Mouse (Mus musculus) adrenal gland (tissue): ENCODE results near the gene Cenpx.
"Not testable (repeated sequence)": the region's sequence is repeated elsewhere in the genome, so short reads cannot be mapped to it uniquely, and the experiment has no call there.

Experiments
- intact Hi-C: fragments of 180-260 bp; cut with DNase I; formaldehyde crosslinking; loops from one replicate; pipeline ENCODE4 v1.15.1; 2025

Gene Cenpx

GRCm38 (mm10) chr11:120703696-120704454 lies 9.7 kb downstream of the Cenpx start:
- intact Hi-C loops: no loop called here

DNA sequence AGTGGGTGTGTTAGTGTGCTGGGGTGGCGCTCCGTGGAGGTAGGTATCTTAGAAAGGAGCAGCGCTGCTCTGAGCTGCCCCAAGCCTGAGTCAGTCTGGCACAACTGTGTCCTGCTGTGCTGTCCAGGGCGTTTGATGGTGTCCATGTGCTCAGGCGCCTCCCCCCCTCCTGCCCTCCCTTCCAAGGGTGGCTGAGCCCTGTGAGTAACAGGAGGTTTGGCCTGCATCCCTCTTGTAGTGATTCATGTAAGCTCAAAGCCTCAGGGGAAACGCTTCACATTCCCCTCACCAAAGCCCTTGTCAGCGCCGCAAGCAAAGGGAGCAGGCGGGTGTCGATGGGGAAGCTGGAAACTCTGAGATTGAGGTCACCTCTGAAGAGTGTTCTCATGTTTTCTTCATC lies 15.8 kb downstream of the Cenpx start:
- intact Hi-C loops: no loop called here

DNA sequence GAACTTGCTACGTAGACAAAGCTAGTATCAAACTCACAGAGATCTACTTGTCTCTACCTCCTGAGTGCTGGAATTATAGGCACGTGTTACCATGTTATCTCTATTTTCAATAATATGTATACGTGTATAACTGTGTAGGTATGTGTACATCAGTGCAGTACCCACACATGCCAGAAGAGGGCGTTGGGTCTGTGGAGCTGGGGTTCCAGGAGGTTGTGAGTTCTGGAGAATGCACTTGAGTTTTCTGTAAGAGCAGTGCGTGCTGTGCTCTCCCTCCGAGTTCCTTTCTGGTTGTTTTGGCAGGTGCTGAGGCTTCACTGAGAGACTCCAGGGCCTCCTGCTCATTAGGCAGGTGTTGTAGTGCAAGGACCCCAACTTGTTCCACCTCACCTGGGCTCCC lies 17.0 kb downstream of the Cenpx start:
- intact Hi-C loops: no loop called here

DNA sequence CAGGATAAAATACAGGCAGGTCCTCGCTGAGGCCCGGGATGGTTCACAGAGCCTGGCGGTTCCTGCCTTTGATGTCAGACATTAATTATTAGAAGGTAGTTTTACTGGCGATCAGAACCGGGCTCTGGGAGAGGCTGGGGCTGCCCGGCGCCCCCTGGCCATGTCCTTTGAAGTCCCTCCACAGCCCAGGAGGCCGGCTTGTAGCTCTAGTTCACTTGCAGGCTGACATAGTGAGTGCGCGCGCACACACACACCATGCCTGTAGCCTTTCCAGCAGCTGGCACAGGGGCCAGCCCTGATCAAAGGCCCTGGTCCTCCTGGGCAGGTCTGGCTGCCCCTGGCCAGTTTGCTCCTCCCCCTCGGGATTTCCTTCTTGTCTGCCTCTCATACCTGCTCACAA lies 17.9 kb downstream of the Cenpx start:
- intact Hi-C loops: no loop called here

DNA sequence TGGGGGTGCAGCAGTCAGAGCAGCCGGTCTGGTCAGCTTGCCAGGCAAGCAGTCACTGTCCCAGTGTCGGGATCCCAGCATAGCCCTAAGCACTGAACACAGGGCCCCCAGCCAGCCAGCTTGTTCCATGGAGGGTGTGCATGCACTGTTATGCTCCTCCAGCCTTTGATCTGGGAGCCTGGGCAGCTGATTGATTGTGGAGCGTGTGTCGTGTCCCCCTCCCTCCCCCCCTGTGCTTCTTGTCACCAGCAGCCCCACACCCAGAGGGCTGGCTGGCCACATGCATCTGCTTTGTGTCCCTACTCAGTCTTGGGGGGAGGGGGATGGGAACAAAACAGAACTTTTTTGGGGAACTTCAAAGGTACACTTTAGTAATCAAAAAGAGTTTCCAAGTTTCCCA lies 18.4 kb downstream of the Cenpx start:
- intact Hi-C loops: no loop called here

- intact Hi-C loops: no loop called here
Observed at GRCm38 (mm10) chr11:120693461-120693860, 20.1 kb downstream of the Cenpx start.

- intact Hi-C loops: no loop called here
Observed at GRCm38 (mm10) chr11:120692471-120693011, 21.0 kb downstream of the Cenpx start.

DNA sequence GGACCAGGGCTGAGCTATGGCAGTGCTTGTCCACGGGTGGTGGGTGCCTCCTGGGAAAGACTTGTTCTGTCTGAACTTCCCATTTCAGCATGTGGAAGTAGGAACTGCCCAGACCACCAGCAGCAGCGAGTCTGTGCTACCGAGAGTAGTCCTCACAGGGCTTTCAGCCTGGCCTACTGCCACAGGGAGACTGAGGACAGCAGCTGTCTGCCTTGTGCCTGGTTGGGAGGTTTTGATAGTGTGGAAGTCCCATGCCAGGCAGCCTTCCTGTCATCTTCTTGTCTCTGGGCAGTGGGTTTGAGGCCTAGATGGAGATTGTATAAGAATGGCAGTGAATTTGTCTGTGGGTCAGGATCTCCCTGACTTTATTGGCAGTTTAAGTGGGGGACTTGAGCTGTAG lies 24.2 kb downstream of the Cenpx start:
- intact Hi-C loops: no loop called here

DNA sequence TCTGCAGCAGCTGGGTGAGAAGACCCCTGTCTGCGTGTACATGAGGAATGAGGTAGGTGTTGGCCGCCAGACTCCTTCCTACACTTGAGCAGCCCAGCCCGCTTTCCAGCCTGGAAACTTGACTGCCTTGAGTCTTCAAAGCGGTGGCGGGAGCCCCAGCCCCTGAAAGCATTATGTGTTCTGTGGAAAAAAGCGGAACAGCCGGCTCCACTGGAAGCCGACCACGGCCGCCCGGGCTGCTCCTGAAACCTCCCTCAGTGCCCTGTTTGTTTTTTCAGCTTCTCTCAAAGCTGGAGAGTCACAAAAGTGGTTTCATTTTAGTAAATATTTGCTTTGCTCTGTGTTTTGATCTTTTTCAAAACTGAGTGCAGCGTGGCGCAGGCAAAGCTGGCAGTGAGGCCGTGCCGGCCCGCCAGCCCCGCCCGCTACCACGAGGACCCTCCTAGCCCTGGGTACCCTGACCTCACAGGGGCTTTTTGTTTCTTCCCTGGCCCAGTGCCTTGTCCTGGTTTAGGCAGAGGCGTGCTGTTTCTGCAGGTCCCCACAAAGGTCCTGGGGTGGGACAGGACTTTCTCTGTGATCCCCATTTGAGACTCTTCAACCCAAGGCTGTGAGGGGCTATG lies 26.8 kb downstream of the Cenpx start:
- intact Hi-C loops: no loop called here

DNA sequence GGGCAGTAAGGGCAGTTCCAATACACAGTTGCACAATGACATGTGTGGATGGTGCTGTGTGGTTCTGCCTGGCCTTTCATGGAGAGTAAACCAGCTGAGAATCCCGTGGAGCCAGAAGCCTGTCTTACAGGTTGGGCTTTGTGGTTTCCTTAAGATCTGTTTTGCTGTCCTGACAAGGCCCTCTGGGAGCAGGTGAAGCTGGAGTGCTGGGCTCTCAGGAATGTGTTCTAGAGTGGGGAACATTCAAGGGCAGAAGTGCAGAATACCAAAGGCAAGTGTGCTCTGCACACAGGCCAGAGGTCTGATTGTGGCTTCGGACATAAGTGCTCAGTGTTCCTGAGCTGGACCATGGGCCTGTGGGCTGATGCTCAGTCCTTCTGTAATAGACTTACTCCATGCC lies 28.9 kb downstream of the Cenpx start:
- intact Hi-C loops: no loop called here

DNA sequence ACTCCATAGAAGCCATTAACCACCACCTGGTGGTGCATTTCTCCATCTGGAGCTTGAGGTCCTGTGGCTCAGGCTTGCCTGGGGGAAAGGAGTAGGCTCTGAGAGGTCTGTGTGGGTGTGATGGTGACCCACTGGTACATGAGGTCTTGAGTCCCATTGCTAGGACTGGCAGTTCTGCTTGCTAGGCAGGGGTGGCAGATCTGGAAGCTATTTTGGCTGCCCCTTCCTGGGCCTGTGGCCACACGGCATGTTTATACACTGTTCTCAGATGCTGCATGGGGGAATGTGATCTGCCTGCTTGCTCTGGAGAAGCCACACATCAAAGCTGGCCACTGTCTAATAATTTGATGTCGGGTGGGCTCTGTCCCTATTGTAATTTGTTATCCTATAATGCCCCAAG lies 29.5 kb downstream of the Cenpx start:
- intact Hi-C loops: no loop called here

- intact Hi-C loops: no loop called here
Observed at GRCm38 (mm10) chr11:120683536-120683935, 30.0 kb downstream of the Cenpx start.

DNA sequence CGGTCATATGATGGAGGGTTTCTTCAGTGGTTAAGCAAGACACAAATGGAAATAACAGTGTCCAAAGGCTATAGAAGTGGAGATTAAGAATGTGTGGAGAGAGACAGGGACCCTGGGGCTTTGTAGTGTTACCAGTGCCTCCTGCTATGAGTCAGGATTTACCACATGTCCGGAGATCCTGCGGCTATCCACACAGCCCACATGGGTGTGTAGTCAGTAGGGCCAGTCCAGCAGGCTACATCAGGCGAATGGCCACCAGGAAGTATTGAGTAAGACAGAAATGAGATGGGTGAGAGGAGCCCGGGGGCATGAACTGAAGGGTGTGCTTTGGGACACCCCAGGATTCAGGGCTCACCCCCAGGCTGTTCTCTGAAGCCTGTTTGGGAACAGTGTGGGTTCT lies 30.9 kb downstream of the Cenpx start:
- intact Hi-C loops: no loop called here

- intact Hi-C loops: no loop called here
Observed at GRCm38 (mm10) chr11:120679909-120680308, 33.6 kb downstream of the Cenpx start.

- intact Hi-C loops: no loop called here
Observed at GRCm38 (mm10) chr11:120676951-120677350, 36.6 kb downstream of the Cenpx start.

GRCm38 (mm10) chr11:120675875-120676274 lies 37.7 kb downstream of the Cenpx start:
- intact Hi-C loops: not testable (repeated sequence)

GRCm38 (mm10) chr11:120673594-120674122 lies 39.9 kb downstream of the Cenpx start:
- intact Hi-C loops: no loop called here

GRCm38 (mm10) chr11:120672687-120673593 lies 40.6 kb downstream of the Cenpx start, which contains the start of gene Aspscr1:
Gene Aspscr1, plus strand, starts transcription at chr11:120672973.
- intact Hi-C loops: no loop called here

GRCm38 (mm10) chr11:120666617-120667016 lies 46.9 kb downstream of the Cenpx start:
- intact Hi-C loops: no loop called here

GRCm38 (mm10) chr11:120665406-120665805 lies 48.1 kb downstream of the Cenpx start:
- intact Hi-C loops: no loop called here

DNA sequence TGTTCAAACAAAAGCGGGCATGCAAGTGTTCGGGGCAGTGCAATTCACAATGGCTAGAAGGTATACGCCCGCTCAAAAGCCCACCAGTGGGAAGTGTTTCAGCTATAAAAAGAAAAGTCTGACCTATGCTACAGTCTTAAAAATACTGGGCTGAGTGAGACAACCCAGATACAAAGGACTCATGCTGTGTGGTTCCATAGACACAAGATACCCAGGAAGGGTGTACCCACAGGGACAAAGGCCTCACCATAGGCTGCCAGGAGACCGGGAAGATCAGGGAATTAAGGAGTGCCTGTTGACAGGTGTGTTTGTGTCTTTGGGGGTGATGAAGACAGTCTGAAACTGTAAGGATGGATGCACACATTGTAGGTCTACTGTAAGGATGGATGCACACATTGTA lies 49.8 kb downstream of the Cenpx start:
- intact Hi-C loops: no loop called here
